Mouse (Mus musculus) mature B cell (primary cell): Measurements from ENCODE around the gene Ckb.
"Not testable (repeated sequence)": the region's sequence is repeated elsewhere in the genome, so short reads cannot be mapped to it uniquely, and the experiment has no call there.

Source experiments
- in situ Hi-C: fragments of 300-500 bp; cut with MboI; formaldehyde crosslinking; loops from 2 replicates; pipeline ENCODE4 v1.14.3; 2019

Gene Ckb

GRCm38 (mm10) chr12:111668457-111668912 is 3.7 kb downstream of the Ckb start:
- in situ Hi-C loops, result no loop called here

- in situ Hi-C loops, result no loop called here
Measured at GRCm38 (mm10) chr12:111667421-111667820, 4.7 kb downstream of the Ckb start.

- in situ Hi-C loops, result no loop called here
Measured at GRCm38 (mm10) chr12:111666380-111666779, 5.8 kb downstream of the Ckb start.

GRCm38 (mm10) chr12:111665041-111665880 is 6.9 kb downstream of the Ckb start:
- in situ Hi-C loops, result no loop called here

GRCm38 (mm10) chr12:111664144-111664634 is 7.9 kb downstream of the Ckb start:
- in situ Hi-C loops, result no loop called here

- in situ Hi-C loops, result no loop called here
Measured at GRCm38 (mm10) chr12:111663228-111664143, 8.7 kb downstream of the Ckb start.

GRCm38 (mm10) chr12:111661554-111661953 is 10.6 kb downstream of the Ckb start:
- in situ Hi-C loops, result not testable (repeated sequence)

GRCm38 (mm10) chr12:111660628-111661027 is 11.5 kb downstream of the Ckb start:
- in situ Hi-C loops, result no loop called here

GRCm38 (mm10) chr12:111659331-111659730 is 12.8 kb downstream of the Ckb start:
- in situ Hi-C loops, result no loop called here

- in situ Hi-C loops, result no loop called here
Measured at GRCm38 (mm10) chr12:111655695-111656094, 16.4 kb downstream of the Ckb start.

GRCm38 (mm10) chr12:111653434-111653833 is 18.7 kb downstream of the Ckb start:
- in situ Hi-C loops, result no loop called here

GRCm38 (mm10) chr12:111652953-111653352 is 19.2 kb downstream of the Ckb start:
- in situ Hi-C loops, result no loop called here

GRCm38 (mm10) chr12:111648061-111648645 is 24.0 kb downstream of the Ckb start:
- in situ Hi-C loops, result no loop called here
